Mouse (Mus musculus) hindbrain, embryonic 12.5 days (tissue): Measurements from ENCODE around the gene Nostrin. TPM values are rescaled to one million over a fixed set of nuclear protein-coding genes. Genes with fewer than 3 reads are reported as not detected.

Experiments
- polyA plus RNA-seq: library from polyadenylated mRNA; unstranded; fragments of >200 nt; fragmentation: Nextera tagmentation; extraction: Ambion mirVana; gene quantifications from 2 replicates; pipeline ENCODE4 v1.2.1, GENCODE M21; 2016

The Nostrin gene
- polyA plus RNA-seq, 1 experiment from 2014 or later, result 0.72 TPM

Other genes starting within 250 kb of the Nostrin start
- 127 and 128 TPM in 2 replicates for gene Spc25, start 70.4 kb downstream of the Nostrin start, polyA plus RNA-seq
- 0.19 TPM in 1 of 2 replicates, not detected in the other for gene G6pc2, start 75.3 kb downstream of the Nostrin start, polyA plus RNA-seq
- gene Abcb11, start 206.8 kb downstream of the Nostrin start, polyA plus RNA-seq, result not detected in 2 replicates
- gene Dhrs9, start 244.6 kb downstream of the Nostrin start, polyA plus RNA-seq, result not detected in 2 replicates